ENCODE assay signal across 11 mouse cellular contexts in the genomic region with DNA sequence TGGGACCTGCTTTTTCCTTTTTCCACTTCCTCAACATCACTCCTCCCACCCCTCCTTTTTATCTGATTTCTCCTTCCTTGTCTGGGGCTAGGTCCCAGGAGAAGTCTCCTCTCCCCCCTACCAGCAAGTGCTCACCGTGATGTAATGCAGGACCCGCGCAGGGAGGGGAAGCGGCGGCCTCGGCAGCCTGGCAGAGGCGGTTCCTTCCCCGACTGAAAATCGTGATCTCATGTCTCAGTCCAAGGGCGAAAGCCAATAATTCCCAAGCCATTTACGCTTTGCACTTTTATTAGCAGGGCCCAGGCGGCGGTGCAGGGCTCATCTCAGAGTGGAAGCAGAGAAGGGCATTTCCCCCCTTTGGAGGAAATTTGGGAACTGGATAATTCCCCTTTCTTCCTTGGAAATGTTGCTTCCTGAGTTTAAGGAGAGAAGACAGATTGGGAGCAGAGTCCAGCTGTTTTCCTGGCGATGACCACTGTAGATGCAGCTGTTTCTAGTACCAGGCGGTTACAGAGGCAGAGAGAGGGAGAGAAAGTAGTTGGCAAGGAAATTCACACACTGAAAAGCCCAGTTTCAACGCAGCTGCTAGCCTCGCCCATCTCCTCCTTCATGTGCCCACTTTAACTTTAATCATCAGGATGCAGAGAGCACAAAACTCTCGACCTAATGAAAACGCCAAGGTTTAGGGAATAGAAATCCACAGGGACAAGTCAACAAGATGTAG. TPM values are rescaled to one million over a fixed set of nuclear protein-coding genes. Genes with fewer than 3 reads are reported as not detected.
DNase-seq lines count a peak whose midpoint lies in the region; ATAC-seq and TF ChIP-seq lines count a peak whose summit lies in the region.
"Had no signal": no experiment of that assay in that cellular context is flagged by ENCODE, and none has a peak within 500 bp of the region (broad histone marks: within the 10 kb centered on the region; RNA-seq: fewer than 3 reads in every experiment).

No protein-coding gene starts in this region.

- peak overlapping the region; percentile 95 for H3K4me2 ChIP-seq in lung, embryonic 16.5 days (ENCODE audit: low read depth, low read length)
- peak overlapping the region; percentile 90 for H3K4me2 ChIP-seq in embryonic facial prominence, embryonic 15.5 days (replicated peaks)
- H3K4me2 ChIP-seq in limb, embryonic 11.5 days (ENCODE audit: low read depth, severe bottlenecking), result no peak overlapping the region
- peak overlapping the region; percentile 98; the same call in 1 of the 2 replicates for H3K4me2 ChIP-seq in stomach, embryonic 14.5 days (replicated peaks; ENCODE audit: low read depth, low read length)

- no peak for TF ChIP-seq CTCF in lung, adult 2 months (IDR thresholded peaks at IDR 0.05; ENCODE audit: insufficient read depth, low read length)

- H3K9ac ChIP-seq in lung, embryonic 16.5 days (ENCODE audit: low read length), result no peak overlapping the region
- H3K9ac ChIP-seq in embryonic facial prominence, embryonic 15.5 days, result no peak overlapping the region
- H3K9ac ChIP-seq in limb, embryonic 11.5 days (ENCODE audit: low read length), result no peak overlapping the region
- no peak overlapping the region for H3K9ac ChIP-seq in stomach, embryonic 14.5 days (replicated peaks; ENCODE audit: low read depth, low read length)

- no peaks in the 10 kb centered on the region for H3K36me3 ChIP-seq in lung, embryonic 16.5 days (ENCODE audit: control insufficient read depth, insufficient read depth, low read length)
- H3K36me3 ChIP-seq in embryonic facial prominence, embryonic 15.5 days, result no peaks in the 10 kb centered on the region
- no peaks in the 10 kb centered on the region for H3K36me3 ChIP-seq in limb, embryonic 11.5 days (ENCODE audit: control insufficient read depth, insufficient read depth, low read length)
- no peaks in the 10 kb centered on the region for H3K36me3 ChIP-seq in stomach, embryonic 14.5 days (ENCODE audit: control insufficient read depth, insufficient read depth, low read length)

- no peaks in the 10 kb centered on the region for H3K9me3 ChIP-seq in lung, embryonic 16.5 days (ENCODE audit: control insufficient read depth, low read length)
- no peaks in the 10 kb centered on the region for H3K9me3 ChIP-seq in embryonic facial prominence, embryonic 15.5 days (replicated peaks)
- H3K9me3 ChIP-seq in limb, embryonic 11.5 days (ENCODE audit: control insufficient read depth, low read length), result no peaks in the 10 kb centered on the region
- no peaks in the 10 kb centered on the region for H3K9me3 ChIP-seq in stomach, embryonic 14.5 days (ENCODE audit: control insufficient read depth, low read depth, low read length)

- H3K4me3 ChIP-seq in lung, embryonic 16.5 days (ENCODE audit: low read length), result peak overlapping the region; percentile 64
- H3K4me3 ChIP-seq in lung, adult 2 months (replicated peaks; ENCODE audit: extremely low read depth, low read depth, low read length), result no peak overlapping the region
- peak overlapping the region; percentile 68 for H3K4me3 ChIP-seq in embryonic facial prominence, embryonic 15.5 days (replicated peaks)
- H3K4me3 ChIP-seq in limb, embryonic 11.5 days (ENCODE audit: low read depth, low read length), result 0 out of 2 replicates have a peak overlapping the region, but pooled peaks have one; percentile 37
- H3K4me3 ChIP-seq in stomach, embryonic 14.5 days (ENCODE audit: low read depth, low read length), result peak overlapping the region; percentile 41; the same call in 1 of the 2 replicates

- no peak for TF ChIP-seq POLR2A in lung, adult 2 months (IDR thresholded peaks at IDR 0.05; ENCODE audit: borderline replicate concordance, extremely low read depth, low read depth, low read length)

- peaks cover 14% of the 10 kb centered on the region for H3K4me1 ChIP-seq in lung, embryonic 16.5 days (replicated peaks; ENCODE audit: control insufficient read depth, insufficient read depth, low read length)
- peaks cover 3% of the 10 kb centered on the region for H3K4me1 ChIP-seq in lung, adult 2 months (ENCODE audit: control insufficient read depth, insufficient read depth, low read length)
- H3K4me1 ChIP-seq in embryonic facial prominence, embryonic 15.5 days, result peaks cover 30% of the 10 kb centered on the region
- H3K4me1 ChIP-seq in limb, embryonic 11.5 days (ENCODE audit: control insufficient read depth, insufficient read depth, low read length), result peaks cover 14% of the 10 kb centered on the region
- peaks cover 8% of the 10 kb centered on the region; the same call in 1 of the 2 replicates for H3K4me1 ChIP-seq in stomach, embryonic 14.5 days (ENCODE audit: control insufficient read depth, insufficient read depth, low read length)

- peak overlapping the region; percentile 2; the same call in 1 of the 2 replicates for H3K27ac ChIP-seq in lung, embryonic 16.5 days (ENCODE audit: low read length)
- H3K27ac ChIP-seq in embryonic facial prominence, embryonic 15.5 days (replicated peaks), result peak overlapping the region; percentile 90
- no peak overlapping the region for H3K27ac ChIP-seq in limb, embryonic 11.5 days (replicated peaks; ENCODE audit: low read depth, low read length)
- H3K27ac ChIP-seq in stomach, embryonic 14.5 days (ENCODE audit: low read length), result no peak overlapping the region

- 1% methylated on average over 19 of the region's 19 CpGs for WGBS in lung, embryonic 16.5 days
- 4% methylated on average over 19 of the region's 19 CpGs for WGBS in lung, adult 2 months
- 4% methylated on average over 19 of the region's 19 CpGs for WGBS in embryonic facial prominence, embryonic 15.5 days
- WGBS in limb, embryonic 11.5 days, result under 1% methylated on average over 19 of the region's 19 CpGs
- WGBS in stomach, embryonic 14.5 days, result 2% methylated on average over 19 of the region's 19 CpGs

- DNase-seq in lung, adult 2 months, result no peak
- peak; percentile 46 for DNase-seq in limb, embryonic 11.5 days (ENCODE audit: low spot score)
- DNase-seq in kidney, postnatal 4 days, result no peak
- DNase-seq in urinary bladder, postnatal 10 days (ENCODE audit: low spot score), result no peak
- no peak for DNase-seq in left cerebral cortex, adult 18-20 months (ENCODE audit: low spot score in 2 of 2)

- H3K27me3 ChIP-seq in lung, embryonic 16.5 days (ENCODE audit: control insufficient read depth, insufficient read depth, low read depth, low read length), result peaks cover 79% of the 10 kb centered on the region
- peaks cover 57% of the 10 kb centered on the region for H3K27me3 ChIP-seq in embryonic facial prominence, embryonic 15.5 days
- H3K27me3 ChIP-seq in limb, embryonic 11.5 days (ENCODE audit: control insufficient read depth, insufficient read depth, low read length), result peaks cover 64% of the 10 kb centered on the region
- peaks cover 64% of the 10 kb centered on the region for H3K27me3 ChIP-seq in stomach, embryonic 14.5 days (ENCODE audit: control insufficient read depth, insufficient read depth, low read length)

- ATAC-seq in lung, embryonic 16.5 days (ENCODE audit: low read depth), result peak; percentile 26; the same call in 1 of the 2 replicates
- ATAC-seq in embryonic facial prominence, embryonic 15.5 days (ENCODE audit: insufficient number of reproducible peaks, low FRiP score, low TSS enrichment, low read depth), result no peak
- 0 out of 2 replicates have a peak, but pooled peaks have one; percentile 55 for ATAC-seq in limb, embryonic 11.5 days (ENCODE audit: insufficient number of reproducible peaks, low FRiP score, low TSS enrichment, low read depth)
- ATAC-seq in stomach, embryonic 14.5 days (ENCODE audit: insufficient number of reproducible peaks, insufficient read depth, low FRiP score, low read depth), result no peak
- ATAC-seq: activated CD4-positive, CD25-positive, alpha-beta regulatory T cell, adult 4 months had no signal

RNA-seq across cellular contexts. Expression of gene Pax3, which starts 21.3 kb away (rescaled TPM):
- polyA plus RNA-seq in lung, embryonic 16.5 days (2015; fragmentation: Nextera tagmentation; extraction: Ambion mirVana), result not detected in 2 replicates
- polyA plus RNA-seq in lung, adult 2 months (2012; rRNA removed), result not detected in 2 replicates
- polyA plus RNA-seq in embryonic facial prominence, embryonic 15.5 days (2015; fragmentation: Nextera tagmentation; extraction: Ambion mirVana), result 47.0 and 47.2 TPM in 2 replicates
- 5.0 and 5.6 TPM in 2 replicates for polyA plus RNA-seq in limb, embryonic 11.5 days (2014; fragmentation: Nextera tagmentation; extraction: Ambion mirVana)
- not detected in 2 replicates for polyA plus RNA-seq in stomach, embryonic 14.5 days (2014; fragmentation: Nextera tagmentation; extraction: Ambion mirVana)
- not detected for total RNA-seq in left cerebral cortex, adult 18-20 months (2021)
- total RNA-seq: neutrophil, adult 5-6 weeks had no signal
- polyA plus RNA-seq: urinary bladder, adult 2 months had no signal

Comparison
In these comparisons a context has a peak if more than half of its experiments do, and no peak if none do; other contexts are left out.
1. ATAC-seq: peak in lung, embryonic 16.5 days (single experiment) and limb, embryonic 11.5 days (single experiment); none in embryonic facial prominence, embryonic 15.5 days (single experiment) and stomach, embryonic 14.5 days (single experiment).
2. H3K27ac ChIP-seq: peak in lung, embryonic 16.5 days (single experiment) and embryonic facial prominence, embryonic 15.5 days (single experiment); none in limb, embryonic 11.5 days (single experiment) and stomach, embryonic 14.5 days (single experiment).